Mouse (Mus musculus) spleen, adult 2 months (tissue): ENCODE data around the gene Acsl4.

Source experiments
- CTCF ChIP-seq: fragments of 200-500 bp; IDR thresholded peaks from 2 replicates; pipeline ENCODE4 v1.5.1; 2011; ENCODE audit warnings: mild to moderate bottlenecking, inconsistent platforms; ENCODE audit not compliant: insufficient read depth, insufficient read length, insufficient replicate concordance; ENCODE audit errors: extremely low read depth
- POLR2A ChIP-seq: fragments of 200-500 bp; IDR thresholded peaks from 2 replicates; pipeline ENCODE4 v1.6.1; 2011; ENCODE audit warnings: low read depth, low read length, inconsistent platforms

DNA sequence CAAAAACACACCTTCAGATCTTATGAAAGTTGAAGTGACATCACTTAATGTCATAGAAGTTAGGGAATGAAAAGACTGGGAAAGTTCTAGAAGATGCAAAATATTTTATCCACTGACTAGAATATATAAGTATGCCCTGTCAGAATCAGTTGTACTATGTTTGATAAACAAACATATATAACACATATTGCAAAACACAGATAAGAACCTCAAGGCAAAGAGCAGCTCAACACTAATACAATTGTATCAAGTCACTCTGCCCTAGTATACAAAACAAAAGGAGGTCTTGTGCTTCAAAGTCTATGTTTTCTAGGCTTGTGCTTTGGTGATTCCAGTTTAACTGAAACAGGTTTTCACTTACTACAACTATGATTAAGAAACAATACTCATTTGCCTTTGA lies 12.8 kb upstream of the Acsl4 start:
- TF ChIP-seq CTCF (no peak), POLR2A (no peak)
